Mouse (Mus musculus): Measurements from ENCODE around the gene Mmd2. TPM values are rescaled to one million over a fixed set of nuclear protein-coding genes. Genes with fewer than 3 reads are reported as not detected.

Gene Mmd2
- polyA plus RNA-seq, 1 experiment from 2014 or later: 1.3 TPM

GRCm38 (mm10) chr5:142604379-142604778, 4.2 kb downstream of the Mmd2 start:
- WGBS: 77% methylated on average over 7 of the region's 7 CpGs
- H3K4me2 ChIP-seq: no peak overlapping the region
- no peak for ATAC-seq (replicated peaks; ENCODE audit: low FRiP score)
- H3K9ac ChIP-seq: no peak overlapping the region
- H3K9me3 ChIP-seq (replicated peaks): no peaks in the 10 kb centered on the region
- no peak overlapping the region for H3K27ac ChIP-seq
- peaks cover 12% of the 10 kb centered on the region for H3K4me1 ChIP-seq
- no peak overlapping the region for H3K4me3 ChIP-seq (replicated peaks)
- peaks cover 24% of the 10 kb centered on the region for H3K27me3 ChIP-seq
- H3K36me3 ChIP-seq: no peaks in the 10 kb centered on the region

- no peak overlapping the region for H3K27ac ChIP-seq
- WGBS: 75% methylated on average over 6 of the region's 6 CpGs
Observed at GRCm38 (mm10) chr5:142597648-142598390, 10.8 kb downstream of the Mmd2 start.

GRCm38 (mm10) chr5:142596723-142597122, 11.9 kb downstream of the Mmd2 start:
- Histone ChIP-seq H3K36me3 (no peaks in the 10 kb centered on the region), H3K27me3 (no peaks in the 10 kb centered on the region), H3K4me1 (no peaks in the 10 kb centered on the region), H3K9me3 (replicated peaks) (no peaks in the 10 kb centered on the region), H3K9ac (no peak overlapping the region), H3K4me2 (no peak overlapping the region), H3K27ac (no peak overlapping the region), H3K4me3 (replicated peaks) (no peak overlapping the region)
- WGBS: 84% methylated on average over 6 of the region's 6 CpGs
- ATAC-seq (replicated peaks; ENCODE audit: low FRiP score): no peak

More at GRCm38 (mm10) chr5:142597648-142598390, 10.8 kb downstream of the Mmd2 start:
- ATAC-seq (replicated peaks; ENCODE audit: low FRiP score): no peak
- no peaks in the 10 kb centered on the region for H3K27me3 ChIP-seq
- H3K36me3 ChIP-seq: no peaks in the 10 kb centered on the region
- H3K4me1 ChIP-seq: no peaks in the 10 kb centered on the region
- no peak overlapping the region for H3K4me2 ChIP-seq
- H3K9me3 ChIP-seq (replicated peaks): no peaks in the 10 kb centered on the region
- H3K9ac ChIP-seq: no peak overlapping the region
- H3K4me3 ChIP-seq (replicated peaks): no peak overlapping the region

- Histone ChIP-seq H3K36me3 (no peaks in the 10 kb centered on the region), H3K27ac (no peak overlapping the region), H3K4me3 (replicated peaks) (no peak overlapping the region), H3K27me3 (no peaks in the 10 kb centered on the region), H3K9me3 (replicated peaks) (no peaks in the 10 kb centered on the region), H3K9ac (no peak overlapping the region), H3K4me2 (no peak overlapping the region), H3K4me1 (no peaks in the 10 kb centered on the region)
- 66% methylated on average over 3 of the region's 3 CpGs for WGBS
- ATAC-seq (replicated peaks; ENCODE audit: low FRiP score): no peak
Observed at GRCm38 (mm10) chr5:142595698-142596097, 12.9 kb downstream of the Mmd2 start.

GRCm38 (mm10) chr5:142590953-142591616, 17.5 kb downstream of the Mmd2 start:
- H3K27me3 ChIP-seq: no peaks in the 10 kb centered on the region

GRCm38 (mm10) chr5:142583616-142584126, 24.9 kb downstream of the Mmd2 start:
- ATAC-seq (replicated peaks; ENCODE audit: low FRiP score): no peak
- Histone ChIP-seq H3K27ac (no peak overlapping the region), H3K27me3 (no peaks in the 10 kb centered on the region), H3K4me1 (0 out of 2 replicates have a peak, but pooled peaks cover 5% of the 10 kb centered on the region), H3K4me3 (replicated peaks) (no peak overlapping the region), H3K9ac (no peak overlapping the region), H3K36me3 (no peaks in the 10 kb centered on the region), H3K9me3 (replicated peaks) (no peaks in the 10 kb centered on the region), H3K4me2 (no peak overlapping the region)
- 62% methylated on average over 14 of the region's 14 CpGs for WGBS

More at GRCm38 (mm10) chr5:142590953-142591616, 17.5 kb downstream of the Mmd2 start:
- Histone ChIP-seq H3K4me2 (no peak overlapping the region), H3K4me1 (peaks cover 5% of the 10 kb centered on the region; the same call in 1 of the 2 replicates), H3K27ac (no peak overlapping the region), H3K36me3 (no peaks in the 10 kb centered on the region), H3K9me3 (replicated peaks) (no peaks in the 10 kb centered on the region), H3K9ac (no peak overlapping the region), H3K4me3 (replicated peaks) (no peak overlapping the region)
- no peak for ATAC-seq (replicated peaks; ENCODE audit: low FRiP score)
- WGBS: 78% methylated on average over 6 of the region's 6 CpGs

- H3K4me3 ChIP-seq (replicated peaks): no peak overlapping the region
- no peak overlapping the region for H3K27ac ChIP-seq
- H3K27me3 ChIP-seq: no peaks in the 10 kb centered on the region
- WGBS: 15% methylated on average over 5 of the region's 5 CpGs
- ATAC-seq (replicated peaks; ENCODE audit: low FRiP score): peak; percentile 60; the same call in 1 of the 2 replicates
- no peaks in the 10 kb centered on the region for H3K36me3 ChIP-seq
- no peak overlapping the region for H3K4me2 ChIP-seq
- 0 out of 2 replicates have a peak, but pooled peaks cover 5% of the 10 kb centered on the region for H3K4me1 ChIP-seq
- 0 out of 2 replicates have a peak, but pooled peaks cover 4% of the 10 kb centered on the region for H3K9me3 ChIP-seq (replicated peaks)
- H3K9ac ChIP-seq: no peak overlapping the region
Observed at GRCm38 (mm10) chr5:142581517-142581916, 27.1 kb downstream of the Mmd2 start.

- no peak overlapping the region for H3K4me2 ChIP-seq
- no peak overlapping the region for H3K27ac ChIP-seq
- H3K4me1 ChIP-seq: no peaks in the 10 kb centered on the region
- WGBS: 90% methylated on average over 10 of the region's 10 CpGs
- H3K27me3 ChIP-seq: no peaks in the 10 kb centered on the region
- H3K4me3 ChIP-seq (replicated peaks): no peak overlapping the region
- no peak for ATAC-seq (replicated peaks; ENCODE audit: low FRiP score)
- H3K9ac ChIP-seq: no peak overlapping the region
- H3K36me3 ChIP-seq: no peaks in the 10 kb centered on the region
- 0 out of 2 replicates have a peak, but pooled peaks cover 4% of the 10 kb centered on the region for H3K9me3 ChIP-seq (replicated peaks)
Observed at GRCm38 (mm10) chr5:142578192-142578591, 30.4 kb downstream of the Mmd2 start.

GRCm38 (mm10) chr5:142576832-142577231, 31.8 kb downstream of the Mmd2 start:
- no peak for ATAC-seq (replicated peaks; ENCODE audit: low FRiP score)
- Histone ChIP-seq H3K4me1 (no peaks in the 10 kb centered on the region), H3K27me3 (no peaks in the 10 kb centered on the region), H3K9ac (no peak overlapping the region), H3K9me3 (replicated peaks) (0 out of 2 replicates have a peak, but pooled peaks cover 4% of the 10 kb centered on the region), H3K4me3 (replicated peaks) (no peak overlapping the region), H3K36me3 (no peaks in the 10 kb centered on the region), H3K27ac (no peak overlapping the region), H3K4me2 (no peak overlapping the region)
- 81% methylated on average over 7 of the region's 7 CpGs for WGBS

GRCm38 (mm10) chr5:142574323-142575057, 34.1 kb downstream of the Mmd2 start:
- H3K4me3 ChIP-seq (replicated peaks): no peak overlapping the region
- H3K27me3 ChIP-seq: no peaks in the 10 kb centered on the region
- H3K27ac ChIP-seq: no peak overlapping the region
- no peak for ATAC-seq (replicated peaks; ENCODE audit: low FRiP score)
- 0 out of 2 replicates have a peak, but pooled peaks cover 4% of the 10 kb centered on the region for H3K9me3 ChIP-seq (replicated peaks)
- H3K9ac ChIP-seq: no peak overlapping the region
- H3K4me1 ChIP-seq: no peaks in the 10 kb centered on the region
- H3K36me3 ChIP-seq: no peaks in the 10 kb centered on the region
- H3K4me2 ChIP-seq: no peak overlapping the region
- 78% methylated on average over 8 of the region's 8 CpGs for WGBS

GRCm38 (mm10) chr5:142564606-142565005, 44.0 kb downstream of the Mmd2 start:
- H3K36me3 ChIP-seq: no peaks in the 10 kb centered on the region
- H3K4me3 ChIP-seq (replicated peaks): no peak overlapping the region
- no peaks in the 10 kb centered on the region for H3K27me3 ChIP-seq
- 89% methylated on average over 1 of the region's 1 CpGs for WGBS
- no peaks in the 10 kb centered on the region for H3K9me3 ChIP-seq (replicated peaks)
- no peak overlapping the region for H3K27ac ChIP-seq
- ATAC-seq (replicated peaks; ENCODE audit: low FRiP score): no peak
- no peak overlapping the region for H3K4me2 ChIP-seq
- H3K9ac ChIP-seq: no peak overlapping the region
- H3K4me1 ChIP-seq: no peaks in the 10 kb centered on the region

GRCm38 (mm10) chr5:142560261-142560660, 48.3 kb downstream of the Mmd2 start:
- Histone ChIP-seq H3K36me3 (no peaks in the 10 kb centered on the region), H3K9ac (no peak overlapping the region), H3K4me1 (no peaks in the 10 kb centered on the region), H3K27ac (no peak overlapping the region), H3K9me3 (replicated peaks) (no peaks in the 10 kb centered on the region), H3K27me3 (no peaks in the 10 kb centered on the region), H3K4me3 (replicated peaks) (no peak overlapping the region), H3K4me2 (no peak overlapping the region)
- no peak for ATAC-seq (replicated peaks; ENCODE audit: low FRiP score)
- WGBS: 53% methylated on average over 7 of the region's 7 CpGs

Measured in kidney, embryonic 15.5 days (tissue).